ENCODE assay signal across 8 mouse cellular contexts in the genomic region with DNA sequence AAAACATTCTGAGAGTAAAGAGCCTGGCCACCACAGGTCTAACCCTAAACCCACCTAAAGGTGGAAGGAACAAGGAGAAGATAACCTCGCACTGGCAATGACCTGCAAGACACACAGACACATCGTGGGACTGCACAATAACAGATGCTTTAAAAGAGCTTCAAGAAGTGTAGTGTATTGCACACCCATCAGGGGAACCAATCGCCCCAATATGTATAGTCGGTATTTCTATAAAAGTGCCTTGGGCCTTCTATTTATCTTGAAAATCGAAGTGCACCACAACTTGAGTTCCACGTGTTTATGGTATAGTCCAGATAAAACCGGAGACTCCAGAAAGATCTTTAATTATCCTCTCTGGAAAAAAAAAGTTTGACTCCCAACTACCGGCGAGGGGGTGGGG. TPM values are rescaled to one million over a fixed set of nuclear protein-coding genes. Genes with fewer than 3 reads are reported as not detected.
DNase-seq lines count a peak whose midpoint lies in the region; ATAC-seq and TF ChIP-seq lines count a peak whose summit lies in the region.

No protein-coding gene starts in this region.

- H3K27ac ChIP-seq in kidney, embryonic 16.5 days (ENCODE audit: low read length): peak overlapping the region; percentile 92
- H3K27ac ChIP-seq in bone marrow, adult 2 months (ENCODE audit: control insufficient read depth, insufficient read depth, low read depth, low read length, poor library complexity): no peak overlapping the region
- H3K27ac ChIP-seq in hindbrain, embryonic 10.5 days: peak overlapping the region; percentile 95
- H3K27ac ChIP-seq in midbrain, embryonic 12.5 days (replicated peaks): peak overlapping the region; percentile 86

- peaks cover 34% of the 10 kb centered on the region for H3K4me1 ChIP-seq in kidney, embryonic 16.5 days (ENCODE audit: insufficient read depth, low read length)
- H3K4me1 ChIP-seq in bone marrow, adult 2 months (ENCODE audit: control insufficient read depth, insufficient read depth, low read length): peaks cover 2% of the 10 kb centered on the region; the same call in 1 of the 2 replicates
- H3K4me1 ChIP-seq in hindbrain, embryonic 10.5 days (replicated peaks): peaks cover 32% of the 10 kb centered on the region
- H3K4me1 ChIP-seq in midbrain, embryonic 12.5 days: peaks cover 19% of the 10 kb centered on the region

- peak overlapping the region; percentile 88 for H3K9ac ChIP-seq in kidney, embryonic 16.5 days (replicated peaks; ENCODE audit: low read length)
- peak overlapping the region; percentile 86 for H3K9ac ChIP-seq in midbrain, embryonic 12.5 days (replicated peaks)

- peaks cover 17% of the 10 kb centered on the region; the same call in 1 of the 2 replicates for H3K36me3 ChIP-seq in kidney, embryonic 16.5 days (ENCODE audit: insufficient read depth, low read length)
- peaks cover 28% of the 10 kb centered on the region for H3K36me3 ChIP-seq in hindbrain, embryonic 10.5 days
- H3K36me3 ChIP-seq in midbrain, embryonic 12.5 days: peaks cover 8% of the 10 kb centered on the region; the same call in 1 of the 2 replicates

- no peaks in the 10 kb centered on the region for H3K27me3 ChIP-seq in kidney, embryonic 16.5 days (ENCODE audit: insufficient read depth, low read length)
- H3K27me3 ChIP-seq in hindbrain, embryonic 10.5 days (ENCODE audit: insufficient read depth, poor library complexity, severe bottlenecking): no peaks in the 10 kb centered on the region
- no peaks in the 10 kb centered on the region for H3K27me3 ChIP-seq in midbrain, embryonic 12.5 days

- TF ChIP-seq POLR2A in bone marrow, adult 2 months (IDR thresholded peaks at IDR 0.05; ENCODE audit: borderline replicate concordance, control insufficient read depth, low read depth, low read length): no peak

- no peak for TF ChIP-seq CTCF in bone marrow, adult 2 months (IDR thresholded peaks at IDR 0.05; ENCODE audit: control insufficient read depth, insufficient read depth, low read length)

- H3K4me2 ChIP-seq in kidney, embryonic 16.5 days (replicated peaks; ENCODE audit: low read depth, low read length): peak overlapping the region; percentile 54
- H3K4me2 ChIP-seq in midbrain, embryonic 12.5 days (replicated peaks): peak overlapping the region; percentile 76

- ATAC-seq in kidney, embryonic 16.5 days (ENCODE audit: low FRiP score, low TSS enrichment): no peak
- 0 out of 2 replicates have a peak, but pooled peaks have one; percentile 2 for ATAC-seq in midbrain, embryonic 12.5 days (ENCODE audit: low FRiP score, low read depth)

- no peaks in the 10 kb centered on the region for H3K9me3 ChIP-seq in kidney, embryonic 16.5 days (ENCODE audit: low read length)
- no peaks in the 10 kb centered on the region for H3K9me3 ChIP-seq in hindbrain, embryonic 10.5 days
- H3K9me3 ChIP-seq in midbrain, embryonic 12.5 days: no peaks in the 10 kb centered on the region

- WGBS in kidney, embryonic 16.5 days: 15% methylated on average over 9 of the region's 9 CpGs
- WGBS in bone marrow, adult 2 months: 10% methylated on average over 9 of the region's 9 CpGs
- WGBS in hindbrain, embryonic 10.5 days: 22% methylated on average over 9 of the region's 9 CpGs
- WGBS in midbrain, embryonic 12.5 days: 20% methylated on average over 9 of the region's 9 CpGs

- peak overlapping the region; percentile 77 for H3K4me3 ChIP-seq in kidney, embryonic 16.5 days (ENCODE audit: low read length)
- H3K4me3 ChIP-seq in bone marrow, adult 2 months (replicated peaks; ENCODE audit: control insufficient read depth, low read depth, low read length): peak overlapping the region; percentile 52
- H3K4me3 ChIP-seq in hindbrain, embryonic 10.5 days: peak overlapping the region; percentile 68
- peak overlapping the region; percentile 76 for H3K4me3 ChIP-seq in midbrain, embryonic 12.5 days

- DNase-seq in kidney, adult 9 months: no peak
- no peak for DNase-seq in hindbrain, embryonic 10.5 days (ENCODE audit: low spot score)
- DNase-seq in yolk sac, embryonic 10.5 days (ENCODE audit: low spot score): no peak
- DNase-seq in ovary, postnatal 36 days (ENCODE audit: low spot score): no peak
- no peak for DNase-seq in adrenal gland, postnatal 14 days

RNA-seq across cellular contexts. Expression of a gene that starts 0.3 kb away (rescaled TPM):
- polyA plus RNA-seq in kidney, embryonic 16.5 days (2015; fragmentation: Nextera tagmentation; extraction: Ambion mirVana): 156 and 164 TPM in 2 replicates
- 93.9 and 94.2 TPM in 2 replicates for polyA plus RNA-seq in bone marrow, adult 2 months (2011; ENCODE audit: insufficient read depth, insufficient read length, low replicate concordance, missing spikeins)
- polyA plus RNA-seq in hindbrain, embryonic 10.5 days (2016; fragmentation: Nextera tagmentation; extraction: Ambion mirVana): 218 and 267 TPM in 2 replicates
- polyA plus RNA-seq in midbrain, embryonic 12.5 days (2016; fragmentation: Nextera tagmentation; extraction: Ambion mirVana): 154 and 160 TPM in 2 replicates
- total RNA-seq in adrenal gland, postnatal 14 days (2021): 36.1 and 39.4 TPM in 2 replicates
